Mouse (Mus musculus) bone marrow, adult 2 months (tissue): ENCODE results near the gene Rtn4ip1.

Experiments used
- CTCF ChIP-seq: fragments of 200-500 bp; IDR thresholded peaks from 2 replicates; pipeline ENCODE4 v1.5.1; 2011; ENCODE audit warnings: low read length, control low read depth; ENCODE audit not compliant: control insufficient read depth, insufficient read depth
- POLR2A ChIP-seq: fragments of 200-500 bp; IDR thresholded peaks from 2 replicates; pipeline ENCODE4 v1.6.1; 2011; ENCODE audit warnings: low read depth, mild to moderate bottlenecking, control low read depth, low read length, borderline replicate concordance; ENCODE audit not compliant: control insufficient read depth

DNA sequence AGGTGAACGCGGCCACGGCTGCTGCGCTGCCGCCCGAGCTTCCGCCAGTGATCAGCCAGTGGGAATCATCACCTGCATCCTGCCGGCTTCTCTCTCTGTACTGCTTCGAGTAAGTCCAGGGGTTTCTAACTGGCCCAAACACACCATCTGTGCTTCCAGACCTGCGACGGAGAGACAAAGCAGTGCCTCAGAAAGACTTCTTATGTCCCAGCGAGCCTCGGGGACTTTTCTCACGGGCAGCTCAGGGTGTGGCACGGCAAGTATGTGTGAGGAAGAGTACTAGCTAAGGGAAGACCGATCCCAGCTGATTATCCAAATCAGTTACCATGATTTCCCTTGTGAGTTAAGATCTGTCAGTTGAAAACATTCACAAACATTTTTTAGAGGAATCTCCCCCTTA lies 12.6 kb upstream of the Rtn4ip1 start:
- no peak for TF ChIP-seq POLR2A
- TF ChIP-seq CTCF: no peak
